Mouse (Mus musculus) ES-Bruce4 (cell line): Measurements from ENCODE around the gene Olfr38.

Source experiments
- CTCF ChIP-seq: IDR thresholded peaks from one replicate; pipeline ENCODE4 v1.8.1; 2011; ENCODE audit warnings: low read depth, low read length
- POLR2A ChIP-seq: IDR thresholded peaks from one replicate; pipeline ENCODE4 v1.8.1; 2011; ENCODE audit warnings: low read length; ENCODE audit not compliant: insufficient read depth

GRCm38 (mm10) chr6:42742303-42742702 lies 13.9 kb upstream of the Olfr38 start:
- TF ChIP-seq CTCF: no peak
- TF ChIP-seq POLR2A: no peak
